Mouse (Mus musculus): ENCODE measurements around the gene Atp8b4. TPM values are rescaled to one million over a fixed set of nuclear protein-coding genes. Genes with fewer than 3 reads are reported as not detected.

The Atp8b4 gene
- polyA plus RNA-seq, 1 experiment from 2014 or later: 0.12 TPM

DNA sequence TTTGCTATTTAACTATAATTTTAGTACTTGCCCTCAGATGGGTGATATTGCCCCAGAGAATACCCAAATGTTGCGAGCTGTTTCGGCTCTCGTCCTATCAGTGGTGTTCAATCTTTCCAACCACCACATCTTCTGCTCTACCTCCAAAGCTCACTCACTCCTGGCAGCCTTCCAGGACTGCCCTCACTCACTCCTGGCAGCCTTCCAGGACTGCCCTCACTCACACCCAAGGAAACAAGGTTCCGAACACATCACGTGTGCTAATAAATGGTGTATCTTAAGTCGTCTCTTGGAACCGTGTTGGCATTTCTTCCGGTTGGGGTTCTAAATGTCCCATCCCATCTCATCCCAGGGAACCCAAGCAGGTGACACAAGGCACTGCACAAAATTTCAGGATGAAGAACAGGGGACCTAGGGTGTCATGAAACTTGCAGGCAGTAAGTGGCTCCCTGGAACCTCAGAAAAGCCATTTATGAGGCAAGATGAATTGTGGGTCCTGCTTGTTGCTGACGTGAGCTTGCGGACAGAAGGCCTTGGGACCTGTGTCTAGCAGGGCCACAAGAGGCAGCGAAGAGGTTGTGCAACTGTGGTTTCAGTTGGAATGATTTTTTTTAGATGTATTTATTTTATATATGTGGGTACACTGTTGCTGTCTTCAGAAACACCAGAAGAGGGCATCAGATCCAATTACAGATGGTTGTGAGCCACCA, 19.6 kb upstream of the Atp8b4 start:
- H3K36me3 ChIP-seq: no peaks in the 10 kb centered on the region
- no peak for DNase-seq (ENCODE audit: low spot score)
- no peak overlapping the region for H3K4me3 ChIP-seq
- no peaks in the 10 kb centered on the region for H3K4me1 ChIP-seq
- H3K9me3 ChIP-seq (replicated peaks): no peaks in the 10 kb centered on the region
- WGBS: 91% methylated on average over 11 of the region's 11 CpGs
- H3K27me3 ChIP-seq (ENCODE audit: low read depth, poor library complexity, severe bottlenecking): no peaks in the 10 kb centered on the region
- H3K27ac ChIP-seq (replicated peaks): no peak overlapping the region

DNA sequence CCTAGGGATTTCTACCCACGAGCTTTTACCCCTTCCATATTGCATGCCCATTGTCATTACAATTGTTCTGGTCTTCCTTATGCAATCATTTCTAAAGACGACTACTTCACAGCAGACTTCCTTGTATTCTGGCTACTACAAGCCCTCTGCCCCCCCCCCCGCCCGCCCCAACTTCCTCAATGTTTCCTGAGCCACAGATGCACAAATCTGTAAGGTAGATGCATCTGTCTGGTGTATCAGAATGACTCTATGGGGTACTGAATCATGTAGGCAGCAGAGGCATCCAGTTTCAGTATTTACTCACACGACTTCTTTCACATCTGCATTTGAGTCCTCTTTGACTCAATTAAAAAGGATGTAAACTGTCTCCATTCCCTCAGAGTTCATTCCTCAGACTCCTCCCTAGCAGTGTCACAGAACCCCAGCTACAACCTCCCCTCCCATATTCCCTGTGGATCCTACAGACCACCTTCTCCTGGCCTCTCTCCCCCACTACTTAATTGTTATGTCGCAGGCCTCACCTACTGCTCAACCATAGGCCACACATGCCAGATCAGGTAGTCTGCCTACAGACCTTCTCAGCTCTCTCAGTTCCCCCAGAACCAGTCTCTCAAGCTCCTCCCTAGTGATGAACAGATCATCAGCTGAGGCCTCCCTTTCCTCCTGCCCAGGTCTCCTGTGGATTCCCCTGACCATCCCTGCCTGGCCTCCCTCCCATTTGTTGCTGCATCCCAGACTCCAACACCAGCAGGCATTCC, 14.8 kb upstream of the Atp8b4 start:
- no peaks in the 10 kb centered on the region for H3K4me1 ChIP-seq
- DNase-seq (ENCODE audit: low spot score): no peak
- no peaks in the 10 kb centered on the region for H3K9me3 ChIP-seq (replicated peaks)
- H3K27ac ChIP-seq (replicated peaks): no peak overlapping the region
- no peaks in the 10 kb centered on the region for H3K27me3 ChIP-seq (ENCODE audit: low read depth, poor library complexity, severe bottlenecking)
- no peak overlapping the region for H3K4me3 ChIP-seq
- no peaks in the 10 kb centered on the region for H3K36me3 ChIP-seq
- 84% methylated on average over 6 of the region's 6 CpGs for WGBS

DNA sequence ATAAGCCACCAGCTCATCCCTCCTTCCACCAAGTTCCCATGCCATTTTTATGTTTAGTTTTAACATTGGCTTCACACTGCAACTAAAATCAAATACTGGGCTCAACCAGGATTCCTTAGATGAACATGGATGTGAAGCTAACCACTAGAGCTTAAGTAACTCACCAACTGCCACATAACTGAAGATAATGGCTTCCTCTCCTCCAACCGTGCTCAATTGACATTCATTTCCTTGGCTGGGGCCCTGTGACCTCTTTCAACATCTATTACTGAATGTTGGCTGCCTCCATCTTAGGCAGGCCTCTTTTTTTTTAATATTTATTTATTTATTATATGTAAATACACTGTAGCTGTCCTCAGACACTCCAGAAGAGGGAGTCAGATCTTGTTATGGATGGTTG, 7.8 kb upstream of the Atp8b4 start:
- WGBS: 62% methylated on average over 1 of the region's 1 CpGs
- Histone ChIP-seq H3K4me1 (no peaks in the 10 kb centered on the region), H3K9me3 (replicated peaks) (no peaks in the 10 kb centered on the region), H3K27me3 (ENCODE audit: low read depth, poor library complexity, severe bottlenecking) (no peaks in the 10 kb centered on the region), H3K36me3 (no peaks in the 10 kb centered on the region), H3K4me3 (no peak overlapping the region), H3K27ac (replicated peaks) (no peak overlapping the region)
- no peak for DNase-seq (ENCODE audit: low spot score)

DNA sequence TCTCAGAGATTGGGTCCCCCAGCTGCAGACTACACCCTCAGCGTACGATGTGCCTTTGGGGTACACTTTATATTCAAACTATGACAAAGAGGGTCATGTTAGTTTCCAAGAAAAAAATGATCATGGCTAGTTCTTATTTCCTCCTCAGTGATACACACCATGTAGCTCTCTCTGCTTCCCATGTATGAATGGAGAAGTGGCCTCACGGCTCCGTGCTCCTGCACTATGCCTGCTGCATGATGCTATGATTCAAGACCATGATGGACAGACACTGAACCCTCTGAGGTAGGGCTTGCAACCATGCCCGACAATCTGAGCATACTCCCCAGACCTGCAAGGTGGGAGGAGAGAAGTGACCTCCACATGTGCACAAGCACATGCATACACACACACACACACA, 7.0 kb upstream of the Atp8b4 start:
- 96% methylated on average over 5 of the region's 5 CpGs for WGBS
- Histone ChIP-seq H3K27ac (replicated peaks) (no peak overlapping the region), H3K9me3 (replicated peaks) (no peaks in the 10 kb centered on the region), H3K27me3 (ENCODE audit: low read depth, poor library complexity, severe bottlenecking) (no peaks in the 10 kb centered on the region), H3K36me3 (no peaks in the 10 kb centered on the region), H3K4me1 (no peaks in the 10 kb centered on the region), H3K4me3 (no peak overlapping the region)
- DNase-seq (ENCODE audit: low spot score): no peak

DNA sequence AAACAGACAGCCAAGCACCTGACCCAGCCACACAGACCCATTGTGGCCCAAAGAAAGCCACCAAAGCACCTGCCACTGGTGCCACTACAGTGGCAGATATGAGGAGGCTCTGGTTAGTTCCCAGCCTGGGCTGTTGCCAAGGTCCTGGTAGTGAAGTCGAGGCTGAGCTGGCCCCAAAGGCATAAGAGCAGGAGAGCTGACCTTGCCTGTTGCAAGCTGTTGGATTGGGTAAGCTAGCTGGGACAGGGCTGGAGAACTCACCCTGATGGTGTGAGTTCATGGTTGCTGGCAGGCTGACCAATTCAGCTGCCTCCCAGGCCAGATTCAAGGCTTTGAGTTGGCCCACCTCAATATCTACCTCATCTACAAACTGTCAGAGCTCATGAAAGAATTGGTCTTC, 4.7 kb upstream of the Atp8b4 start:
- Histone ChIP-seq H3K27me3 (ENCODE audit: low read depth, poor library complexity, severe bottlenecking) (no peaks in the 10 kb centered on the region), H3K4me3 (no peak overlapping the region), H3K27ac (replicated peaks) (no peak overlapping the region), H3K9me3 (replicated peaks) (no peaks in the 10 kb centered on the region), H3K4me1 (no peaks in the 10 kb centered on the region), H3K36me3 (no peaks in the 10 kb centered on the region)
- DNase-seq (ENCODE audit: low spot score): no peak
- WGBS: 93% methylated on average over 1 of the region's 1 CpGs

DNA sequence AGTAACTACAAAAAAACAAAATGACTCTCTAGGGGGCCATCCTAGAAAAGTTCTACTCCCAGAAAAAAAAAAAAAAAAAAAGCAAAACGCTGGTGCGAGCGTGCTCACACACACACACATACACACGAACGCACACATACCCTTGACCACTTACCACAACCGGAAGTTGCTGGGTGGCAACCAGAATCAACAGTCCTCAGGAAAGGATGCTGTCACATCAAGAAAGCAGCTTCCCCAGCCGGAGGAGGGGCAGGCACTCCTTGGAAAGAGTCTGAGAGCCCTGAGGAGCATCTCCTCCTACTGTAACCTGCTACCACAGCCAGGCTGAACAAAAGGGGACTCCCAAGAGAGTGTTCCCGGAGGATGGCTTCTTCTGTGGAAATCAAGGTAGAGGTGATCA, 744 bp downstream of the Atp8b4 start:
- Histone ChIP-seq H3K9me3 (replicated peaks) (no peaks in the 10 kb centered on the region), H3K36me3 (no peaks in the 10 kb centered on the region), H3K4me1 (no peaks in the 10 kb centered on the region), H3K27me3 (ENCODE audit: low read depth, poor library complexity, severe bottlenecking) (no peaks in the 10 kb centered on the region), H3K4me3 (no peak overlapping the region), H3K27ac (replicated peaks) (no peak overlapping the region)
- WGBS: 77% methylated on average over 8 of the region's 8 CpGs
- DNase-seq (ENCODE audit: low spot score): no peak

DNA sequence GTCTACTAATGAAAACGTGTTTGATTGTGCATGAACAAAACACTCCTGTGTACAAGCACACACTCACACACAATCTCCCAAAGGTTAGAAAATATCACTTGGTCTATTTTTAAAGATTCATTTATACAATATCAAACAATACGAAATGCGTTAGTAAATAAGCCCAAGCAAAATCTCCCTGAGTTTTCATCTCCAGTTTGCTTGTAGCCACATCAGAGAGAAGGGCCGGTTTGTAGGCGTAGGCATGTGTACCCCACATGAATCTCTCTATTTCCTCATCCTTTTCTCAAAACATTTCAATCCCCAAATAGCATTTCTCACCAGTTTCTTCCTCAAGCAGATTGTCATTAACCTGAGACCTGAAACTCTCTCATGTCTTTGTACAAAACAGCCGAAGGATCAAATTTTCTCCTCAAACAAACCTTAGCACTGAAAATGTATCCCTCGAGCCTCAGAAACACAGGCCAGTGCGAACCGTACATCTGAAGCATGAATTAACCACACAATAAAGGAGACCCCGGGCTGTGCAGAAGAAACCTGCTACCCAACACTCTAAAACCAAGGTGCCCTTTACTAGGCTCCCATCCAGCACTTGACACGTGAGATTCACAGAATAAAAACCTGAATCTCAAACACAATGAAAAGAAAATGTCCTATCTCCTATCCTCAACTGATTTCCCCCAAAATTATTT, 1.6 kb downstream of the Atp8b4 start:
- 89% methylated on average over 11 of the region's 11 CpGs for WGBS
- no peak for DNase-seq (ENCODE audit: low spot score)
- Histone ChIP-seq H3K36me3 (no peaks in the 10 kb centered on the region), H3K4me3 (no peak overlapping the region), H3K4me1 (no peaks in the 10 kb centered on the region), H3K27ac (replicated peaks) (no peak overlapping the region), H3K9me3 (replicated peaks) (no peaks in the 10 kb centered on the region), H3K27me3 (ENCODE audit: low read depth, poor library complexity, severe bottlenecking) (no peaks in the 10 kb centered on the region)

DNA sequence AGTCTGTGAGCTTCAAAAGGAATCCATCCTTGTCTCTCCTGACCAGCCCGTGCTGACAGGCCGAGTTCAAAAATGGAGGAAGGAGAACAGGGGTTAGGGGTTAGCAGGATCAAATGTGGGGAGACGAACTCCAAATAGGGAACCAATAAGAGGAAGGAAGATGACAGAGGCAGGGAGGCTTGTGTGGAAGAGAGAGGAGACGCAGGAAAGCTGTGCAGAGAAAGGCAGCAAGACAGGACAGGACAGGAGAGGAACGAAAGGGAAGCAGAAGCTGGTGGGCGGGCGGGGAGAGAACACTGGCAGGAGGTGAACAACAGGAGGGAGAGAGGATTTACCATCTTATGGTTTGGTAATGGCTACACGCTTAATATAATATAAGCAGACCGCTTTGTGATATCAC, 3.6 kb downstream of the Atp8b4 start:
- WGBS: 87% methylated on average over 9 of the region's 9 CpGs
- no peaks in the 10 kb centered on the region for H3K4me1 ChIP-seq
- DNase-seq (ENCODE audit: low spot score): no peak
- H3K4me3 ChIP-seq: no peak overlapping the region
- H3K27ac ChIP-seq (replicated peaks): no peak overlapping the region
- no peaks in the 10 kb centered on the region for H3K36me3 ChIP-seq
- no peaks in the 10 kb centered on the region for H3K9me3 ChIP-seq (replicated peaks)
- no peaks in the 10 kb centered on the region for H3K27me3 ChIP-seq (ENCODE audit: low read depth, poor library complexity, severe bottlenecking)

DNA sequence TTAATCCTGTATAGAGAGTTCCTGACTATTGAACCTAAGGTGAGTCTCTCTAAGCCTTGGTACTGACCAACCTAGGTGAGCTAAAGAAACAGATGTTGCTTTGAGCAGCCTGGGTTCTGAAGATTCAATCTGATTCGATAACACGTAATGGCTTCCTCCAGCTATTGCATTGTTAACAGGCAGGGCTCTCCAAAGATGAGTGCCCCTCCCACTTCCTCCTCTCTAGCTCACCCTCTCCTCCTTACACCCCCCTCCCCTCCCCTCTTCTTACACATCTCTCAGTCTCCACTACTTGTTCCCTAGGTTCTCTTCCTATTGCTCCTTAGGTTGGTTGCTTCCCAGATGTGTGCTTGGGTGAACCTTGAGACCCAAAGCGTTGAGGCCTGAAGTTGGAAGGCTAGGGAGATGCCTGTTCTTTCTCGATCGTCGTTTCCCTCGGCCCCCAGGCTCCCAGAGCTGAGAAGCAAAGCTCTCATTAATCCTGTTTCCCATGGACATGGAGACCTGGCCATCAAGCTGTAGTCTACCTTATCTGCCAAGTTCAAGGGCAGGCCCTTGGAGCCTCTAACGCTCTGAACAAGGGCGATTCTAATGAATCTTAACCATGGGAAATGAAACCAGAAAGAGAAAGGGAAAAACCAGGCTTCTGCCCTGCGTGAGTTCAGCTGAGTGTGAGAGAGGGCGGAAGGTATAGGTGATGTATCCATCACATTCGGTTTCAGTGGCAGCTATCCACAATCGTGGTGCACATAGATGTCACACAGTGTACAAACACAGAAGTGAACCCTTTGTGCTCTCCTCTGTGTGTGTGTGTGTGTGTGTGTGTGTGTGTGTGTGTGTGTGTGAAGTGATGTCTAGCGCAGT, 4.4 kb downstream of the Atp8b4 start:
- H3K36me3 ChIP-seq: no peaks in the 10 kb centered on the region
- WGBS: 91% methylated on average over 14 of the region's 14 CpGs
- no peaks in the 10 kb centered on the region for H3K4me1 ChIP-seq
- no peaks in the 10 kb centered on the region for H3K9me3 ChIP-seq (replicated peaks)
- H3K27me3 ChIP-seq (ENCODE audit: low read depth, poor library complexity, severe bottlenecking): no peaks in the 10 kb centered on the region
- no peak overlapping the region for H3K27ac ChIP-seq (replicated peaks)
- DNase-seq (ENCODE audit: low spot score): no peak
- no peak overlapping the region for H3K4me3 ChIP-seq

DNA sequence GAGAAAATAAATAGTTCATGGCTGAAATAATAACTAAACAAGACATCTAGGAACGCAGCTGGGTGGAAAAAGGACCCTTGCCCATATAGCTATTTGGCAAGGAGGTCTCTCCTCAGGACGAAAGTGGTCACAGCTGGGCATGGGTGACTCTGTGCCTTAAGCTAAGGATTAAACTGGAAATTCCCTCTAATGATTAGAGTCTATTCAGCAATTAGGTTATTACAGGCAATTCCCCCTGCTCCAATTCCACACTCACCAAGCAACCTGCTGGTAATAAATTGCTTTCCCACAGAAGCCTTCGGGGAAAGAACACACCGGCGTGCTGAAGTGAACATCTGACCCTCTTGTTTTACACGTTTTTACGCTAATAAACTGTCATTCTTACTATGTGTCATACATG, 5.2 kb downstream of the Atp8b4 start:
- no peak overlapping the region for H3K27ac ChIP-seq (replicated peaks)
- H3K27me3 ChIP-seq (ENCODE audit: low read depth, poor library complexity, severe bottlenecking): no peaks in the 10 kb centered on the region
- no peaks in the 10 kb centered on the region for H3K4me1 ChIP-seq
- WGBS: 81% methylated on average over 7 of the region's 7 CpGs
- no peak overlapping the region for H3K4me3 ChIP-seq
- no peak for DNase-seq (ENCODE audit: low spot score)
- H3K36me3 ChIP-seq: no peaks in the 10 kb centered on the region
- no peaks in the 10 kb centered on the region for H3K9me3 ChIP-seq (replicated peaks)

DNA sequence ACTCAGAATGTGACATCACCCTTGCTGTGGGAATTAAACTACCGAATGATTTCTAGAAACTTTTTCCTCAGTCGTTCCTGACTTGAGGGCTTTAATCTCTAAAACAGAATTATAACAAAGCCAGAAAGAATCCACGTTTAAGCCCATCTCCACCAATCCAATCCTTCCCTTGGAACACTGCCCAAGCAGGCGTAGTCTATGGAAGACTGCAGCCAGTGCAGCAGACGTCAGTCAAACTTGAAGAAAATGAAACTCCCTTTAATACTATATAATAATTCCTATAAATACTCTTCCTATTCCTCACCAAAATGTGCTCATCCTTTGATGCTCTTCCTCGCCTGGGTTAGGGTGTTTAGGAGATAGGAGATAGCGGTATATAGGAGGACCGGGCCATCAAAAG, 7.2 kb downstream of the Atp8b4 start:
- no peak for DNase-seq (ENCODE audit: low spot score)
- Histone ChIP-seq H3K27me3 (ENCODE audit: low read depth, poor library complexity, severe bottlenecking) (no peaks in the 10 kb centered on the region), H3K27ac (replicated peaks) (no peak overlapping the region), H3K9me3 (replicated peaks) (no peaks in the 10 kb centered on the region), H3K36me3 (no peaks in the 10 kb centered on the region), H3K4me1 (no peaks in the 10 kb centered on the region), H3K4me3 (no peak overlapping the region)
- 87% methylated on average over 8 of the region's 8 CpGs for WGBS

DNA sequence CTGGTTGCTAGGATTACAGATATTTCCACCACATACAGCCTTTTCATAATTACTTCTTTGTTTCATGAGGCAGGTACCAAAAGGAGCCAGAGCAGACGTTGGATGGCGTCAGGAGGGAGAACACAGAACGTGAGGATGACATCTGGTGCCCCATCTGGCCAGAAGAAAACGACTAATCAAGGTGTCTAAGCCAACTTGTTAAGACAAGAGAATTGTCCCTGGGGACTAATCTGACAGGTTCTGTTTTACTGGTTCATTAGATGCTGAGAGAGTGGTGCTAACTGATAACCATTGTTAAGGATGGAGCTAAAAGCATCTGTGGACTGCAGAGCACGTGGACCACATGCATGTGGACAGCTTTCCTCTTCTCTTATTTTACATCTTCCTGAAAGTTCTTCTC, 7.8 kb downstream of the Atp8b4 start:
- H3K4me3 ChIP-seq: no peak overlapping the region
- H3K9me3 ChIP-seq (replicated peaks): no peaks in the 10 kb centered on the region
- no peaks in the 10 kb centered on the region for H3K36me3 ChIP-seq
- 78% methylated on average over 5 of the region's 5 CpGs for WGBS
- H3K4me1 ChIP-seq: no peaks in the 10 kb centered on the region
- H3K27ac ChIP-seq (replicated peaks): no peak overlapping the region
- no peak for DNase-seq (ENCODE audit: low spot score)
- no peaks in the 10 kb centered on the region for H3K27me3 ChIP-seq (ENCODE audit: low read depth, poor library complexity, severe bottlenecking)

Data from midbrain, embryonic 10.5 days (tissue).